In genomic region chr17:31315046-31315792, GRCm38 (mm10) we compare ENCODE assay signal across 12 mouse cellular contexts. TPM values are rescaled to one million over a fixed set of nuclear protein-coding genes. Genes with fewer than 3 reads are reported as not detected.
DNase-seq lines count a peak whose midpoint lies in the region; ATAC-seq and TF ChIP-seq lines count a peak whose summit lies in the region.
"Had no signal": no experiment of that assay in that cellular context is flagged by ENCODE, and none has a peak within 500 bp of the region (broad histone marks: within the 10 kb centered on the region; RNA-seq: fewer than 3 reads in every experiment).

No protein-coding gene starts in this region.

- no peak for TF ChIP-seq CTCF in E14TG2a.4 (conservative IDR thresholded peaks at IDR 0.05; ENCODE audit: low read length)

- no peak for TF ChIP-seq POLR2A in limb, embryonic 14.5 days (IDR thresholded peaks at IDR 0.05; ENCODE audit: borderline replicate concordance, extremely low read depth, insufficient read depth, insufficient read length)

- WGBS in forebrain, embryonic 10.5 days, result 37% methylated on average over 13 of the region's 13 CpGs
- WGBS in forebrain, embryonic 12.5 days, result 23% methylated on average over 13 of the region's 13 CpGs
- WGBS in heart, embryonic 16.5 days, result 28% methylated on average over 13 of the region's 13 CpGs
- 48% methylated on average over 12 of the region's 13 CpGs for WGBS in limb, embryonic 14.5 days

- peak overlapping the region; percentile 65 for H3K27ac ChIP-seq in forebrain, embryonic 10.5 days
- no peak overlapping the region for H3K27ac ChIP-seq in forebrain, embryonic 12.5 days
- H3K27ac ChIP-seq in heart, embryonic 16.5 days (ENCODE audit: low read length), result peak overlapping the region; percentile 71
- no peak overlapping the region for H3K27ac ChIP-seq in limb, embryonic 14.5 days (replicated peaks; ENCODE audit: low read depth, low read length)
- H3K27ac ChIP-seq: gastrocnemius, adult 2 months; limb, embryonic 13.5 days; macrophage had no signal

- no peak overlapping the region for H3K4me2 ChIP-seq in forebrain, embryonic 12.5 days
- H3K4me2 ChIP-seq in heart, embryonic 16.5 days (ENCODE audit: low read depth, low read length), result no peak overlapping the region
- no peak overlapping the region for H3K4me2 ChIP-seq in limb, embryonic 14.5 days (replicated peaks; ENCODE audit: low read depth, low read length, severe bottlenecking)
- H3K4me2 ChIP-seq: limb, embryonic 13.5 days had no signal

- no peaks in the 10 kb centered on the region for H3K36me3 ChIP-seq in forebrain, embryonic 10.5 days (replicated peaks)
- no peaks in the 10 kb centered on the region for H3K36me3 ChIP-seq in forebrain, embryonic 12.5 days (replicated peaks)
- peaks cover 50% of the 10 kb centered on the region for H3K36me3 ChIP-seq in E14TG2a.4 (ENCODE audit: insufficient read depth, low read length)
- 0 out of 2 replicates have a peak, but pooled peaks cover 2% of the 10 kb centered on the region for H3K36me3 ChIP-seq in heart, embryonic 16.5 days (ENCODE audit: control insufficient read depth, insufficient read depth)
- H3K36me3 ChIP-seq in limb, embryonic 14.5 days (ENCODE audit: control insufficient read depth, insufficient read depth, low read length), result no peaks in the 10 kb centered on the region
- H3K36me3 ChIP-seq: limb, embryonic 13.5 days had no signal

- H3K4me3 ChIP-seq in forebrain, embryonic 10.5 days, result 0 out of 2 replicates have a peak overlapping the region, but pooled peaks have one; percentile 5
- no peak overlapping the region for H3K4me3 ChIP-seq in forebrain, embryonic 12.5 days (replicated peaks)
- H3K4me3 ChIP-seq in E14TG2a.4 (replicated peaks; ENCODE audit: low read length), result 0 out of 2 replicates have a peak overlapping the region, but pooled peaks have one; percentile 14
- H3K4me3 ChIP-seq in heart, embryonic 16.5 days (ENCODE audit: low read length), result no peak overlapping the region
- no peak overlapping the region for H3K4me3 ChIP-seq in limb, embryonic 14.5 days (replicated peaks; ENCODE audit: low read length)
- H3K4me3 ChIP-seq: gastrocnemius, adult 2 months; limb, embryonic 13.5 days had no signal

- H3K4me1 ChIP-seq in forebrain, embryonic 10.5 days, result peaks cover 38% of the 10 kb centered on the region
- peaks cover 23% of the 10 kb centered on the region for H3K4me1 ChIP-seq in forebrain, embryonic 12.5 days
- peaks cover 89% of the 10 kb centered on the region for H3K4me1 ChIP-seq in E14TG2a.4 (replicated peaks; ENCODE audit: low read depth, low read length)
- H3K4me1 ChIP-seq in heart, embryonic 16.5 days (ENCODE audit: control insufficient read depth, insufficient read depth, low read length), result peaks cover 12% of the 10 kb centered on the region
- H3K4me1 ChIP-seq in limb, embryonic 14.5 days (ENCODE audit: control insufficient read depth, insufficient read depth, low read length), result no peaks in the 10 kb centered on the region

- H3K9me3 ChIP-seq in forebrain, embryonic 10.5 days, result no peaks in the 10 kb centered on the region
- H3K9me3 ChIP-seq in forebrain, embryonic 12.5 days, result no peaks in the 10 kb centered on the region
- no peaks in the 10 kb centered on the region for H3K9me3 ChIP-seq in E14TG2a.4 (ENCODE audit: low read length)
- H3K9me3 ChIP-seq in heart, embryonic 16.5 days (replicated peaks; ENCODE audit: control insufficient read depth, low read length), result no peaks in the 10 kb centered on the region
- no peaks in the 10 kb centered on the region for H3K9me3 ChIP-seq in limb, embryonic 14.5 days (ENCODE audit: control insufficient read depth, low read length)
- H3K9me3 ChIP-seq: limb, embryonic 13.5 days had no signal

- no peak for ATAC-seq in forebrain, embryonic 12.5 days (ENCODE audit: low FRiP score)
- ATAC-seq in heart, embryonic 16.5 days (replicated peaks; ENCODE audit: extremely low read depth, insufficient read depth, low FRiP score), result peak; percentile 29; the same call in 1 of the 2 replicates
- no peak for ATAC-seq in limb, embryonic 14.5 days (ENCODE audit: low FRiP score, low read depth)

- no peaks in the 10 kb centered on the region for H3K27me3 ChIP-seq in forebrain, embryonic 10.5 days (ENCODE audit: poor library complexity, severe bottlenecking)
- H3K27me3 ChIP-seq in forebrain, embryonic 12.5 days, result no peaks in the 10 kb centered on the region
- no peaks in the 10 kb centered on the region for H3K27me3 ChIP-seq in E14TG2a.4 (ENCODE audit: insufficient read depth, low read length)
- H3K27me3 ChIP-seq in heart, embryonic 16.5 days (ENCODE audit: control insufficient read depth, insufficient read depth, low read length), result no peaks in the 10 kb centered on the region
- no peaks in the 10 kb centered on the region for H3K27me3 ChIP-seq in limb, embryonic 14.5 days (ENCODE audit: control insufficient read depth, insufficient read depth, low read length)

- no peak overlapping the region for H3K9ac ChIP-seq in forebrain, embryonic 12.5 days
- peak overlapping the region; percentile 3; the same call in 1 of the 2 replicates for H3K9ac ChIP-seq in heart, embryonic 16.5 days (ENCODE audit: low read length)
- 0 out of 2 replicates have a peak overlapping the region, but pooled peaks have one; percentile 7 for H3K9ac ChIP-seq in limb, embryonic 14.5 days (ENCODE audit: low read depth, low read length, severe bottlenecking)
- H3K9ac ChIP-seq: limb, embryonic 13.5 days had no signal

- no peak for DNase-seq in forebrain, embryonic 10.5 days (ENCODE audit: extremely low spot score, low spot score)
- no peak for DNase-seq in limb, embryonic 14.5 days (ENCODE audit: low spot score)
- DNase-seq in ovary, adult 18-20 months (ENCODE audit: low spot score), result no peak
- DNase-seq in layer of hippocampus, adult 8-10 months (ENCODE audit: low spot score in 2 of 2), result no peak
- no peak for DNase-seq in thymus, postnatal 0 days (ENCODE audit: low spot score)
- DNase-seq: gastrocnemius, adult 2 months; kidney, postnatal 25 days had no signal

RNA-seq across cellular contexts. Expression of gene Slc37a1, which starts 28.6 kb away (rescaled TPM):
- polyA plus RNA-seq in forebrain, embryonic 10.5 days (2016; fragmentation: Nextera tagmentation; extraction: Ambion mirVana), result 4.5 and 6.7 TPM in 2 replicates
- 9.4 and 10.7 TPM in 2 replicates for polyA plus RNA-seq in forebrain, embryonic 12.5 days (2016; fragmentation: Nextera tagmentation; extraction: Ambion mirVana)
- polyA plus RNA-seq in heart, embryonic 16.5 days (2015; fragmentation: Nextera tagmentation; extraction: Ambion mirVana), result 10.0 and 10.5 TPM in 2 replicates
- 1.8 and 2.4 TPM in 2 replicates for polyA plus RNA-seq in limb, embryonic 14.5 days (2012; rRNA removed)
- 1.5 and 1.6 TPM in 2 replicates for polyA plus RNA-seq in limb, embryonic 14.5 days (2014; fragmentation: Nextera tagmentation; extraction: Ambion mirVana)
- 1 to 10 TPM; 7.3 to 9.3 (median 8.5) TPM for total RNA-seq in layer of hippocampus, adult 8-10 months (2022)
- polyA plus RNA-seq in thymus, postnatal 0 days (2015; fragmentation: Nextera tagmentation; extraction: Ambion mirVana), result 12.8 and 14.1 TPM in 2 replicates

RNA-seq across cellular contexts. Expression of gene Rsph1, which starts 38.0 kb away (rescaled TPM):
- polyA plus RNA-seq in forebrain, embryonic 10.5 days (2016; fragmentation: Nextera tagmentation; extraction: Ambion mirVana), result 3.5 and 4.3 TPM in 2 replicates
- 2.6 and 3.8 TPM in 2 replicates for polyA plus RNA-seq in forebrain, embryonic 12.5 days (2016; fragmentation: Nextera tagmentation; extraction: Ambion mirVana)
- polyA plus RNA-seq in heart, embryonic 16.5 days (2015; fragmentation: Nextera tagmentation; extraction: Ambion mirVana), result 3.5 and 4.0 TPM in 2 replicates
- 0.13 and 0.33 TPM in 2 replicates for polyA plus RNA-seq in limb, embryonic 14.5 days (2012; rRNA removed)
- 0.18 and 0.51 TPM in 2 replicates for polyA plus RNA-seq in limb, embryonic 14.5 days (2014; fragmentation: Nextera tagmentation; extraction: Ambion mirVana)
- total RNA-seq in layer of hippocampus, adult 8-10 months (2022), result 10 to 100 TPM; 12.3 to 18.6 (median 15.4) TPM
- polyA plus RNA-seq in thymus, postnatal 0 days (2015; fragmentation: Nextera tagmentation; extraction: Ambion mirVana), result 0.90 and 1.2 TPM in 2 replicates

Comparison
In these comparisons a context has a peak if more than half of its experiments do, and no peak if none do; other contexts are left out.
1. H3K27ac ChIP-seq: peak in forebrain, embryonic 10.5 days (single experiment) and heart, embryonic 16.5 days (single experiment); none in forebrain, embryonic 12.5 days (single experiment) and limb, embryonic 14.5 days (single experiment).
2. H3K4me3 ChIP-seq: peak in forebrain, embryonic 10.5 days (single experiment) and E14TG2a.4 (single experiment); none in forebrain, embryonic 12.5 days (single experiment), heart, embryonic 16.5 days (single experiment) and limb, embryonic 14.5 days (single experiment).